Mouse (Mus musculus) stomach, embryonic 16.5 days (tissue): ENCODE measurements around the gene Gsdma3. TPM values are rescaled to one million over a fixed set of nuclear protein-coding genes. Genes with fewer than 3 reads are reported as not detected.

Experiments used
- ATAC-seq: fragments of 200-750 bp; cut with Nextera tagmentation; 2 replicates; pipeline ENCODE4 v1.8.0; 2017; ENCODE audit warnings: moderate number of reproducible peaks, moderate TSS enrichment; ENCODE audit not compliant: insufficient read depth, low FRiP score
- H3K27ac ChIP-seq: fragments of 300-500 bp; sonication (generic); 2 replicates; pipeline ENCODE4 v1.5.1; 2014; ENCODE audit warnings: low read length
- H3K27me3 ChIP-seq: fragments of 300-500 bp; sonication (generic); 2 replicates; pipeline ENCODE4 v1.6.1; 2014; ENCODE audit warnings: low read length, control low read depth, mixed read lengths; ENCODE audit not compliant: control insufficient read depth, insufficient read depth
- H3K36me3 ChIP-seq: fragments of 300-500 bp; sonication (generic); 2 replicates; pipeline ENCODE4 v1.6.1; 2014; ENCODE audit warnings: low read length; ENCODE audit not compliant: control insufficient read depth, insufficient read depth
- H3K4me1 ChIP-seq: fragments of 300-500 bp; sonication (generic); 2 replicates; pipeline ENCODE4 v1.6.1; 2014; ENCODE audit warnings: low read length, control low read depth, mixed read lengths; ENCODE audit not compliant: control insufficient read depth, insufficient read depth
- H3K4me2 ChIP-seq: fragments of 300-500 bp; sonication (generic); 2 replicates; pipeline ENCODE4 v1.6.1; 2014; ENCODE audit warnings: low read depth, low read length, mixed read lengths
- H3K4me3 ChIP-seq: fragments of 300-500 bp; sonication (generic); replicated peaks from 2 replicates; pipeline ENCODE4 v1.5.1; 2014; ENCODE audit warnings: mild to moderate bottlenecking, low read length
- H3K9ac ChIP-seq: fragments of 300-500 bp; sonication (generic); 2 replicates; pipeline ENCODE4 v1.6.1; 2014; ENCODE audit warnings: low read length
- H3K9me3 ChIP-seq: fragments of 300-500 bp; sonication (generic); replicated peaks from 2 replicates; pipeline ENCODE4 v1.6.1; 2016; ENCODE audit warnings: low read length, control low read depth; ENCODE audit not compliant: control insufficient read depth
- WGBS: fragments of 180-500 bp; shearing (Covaris S2); extraction: QIAGEN DNeasy Blood & Tissue Kit; methylation state at CpG from one replicate; pipeline ENCODE4 v1.1.7; 2014; 5-methylcytosine and 5-hydroxymethylcytosine counted together
- polyA plus RNA-seq: library from polyadenylated mRNA; unstranded; fragments of >200 nt; fragmentation: Nextera tagmentation; extraction: Ambion mirVana; gene quantifications from 2 replicates; pipeline ENCODE4 v1.2.1, GENCODE M21; 2015

Gene Gsdma3
- polyA plus RNA-seq, 1 experiment from 2014 or later = not detected

DNA sequence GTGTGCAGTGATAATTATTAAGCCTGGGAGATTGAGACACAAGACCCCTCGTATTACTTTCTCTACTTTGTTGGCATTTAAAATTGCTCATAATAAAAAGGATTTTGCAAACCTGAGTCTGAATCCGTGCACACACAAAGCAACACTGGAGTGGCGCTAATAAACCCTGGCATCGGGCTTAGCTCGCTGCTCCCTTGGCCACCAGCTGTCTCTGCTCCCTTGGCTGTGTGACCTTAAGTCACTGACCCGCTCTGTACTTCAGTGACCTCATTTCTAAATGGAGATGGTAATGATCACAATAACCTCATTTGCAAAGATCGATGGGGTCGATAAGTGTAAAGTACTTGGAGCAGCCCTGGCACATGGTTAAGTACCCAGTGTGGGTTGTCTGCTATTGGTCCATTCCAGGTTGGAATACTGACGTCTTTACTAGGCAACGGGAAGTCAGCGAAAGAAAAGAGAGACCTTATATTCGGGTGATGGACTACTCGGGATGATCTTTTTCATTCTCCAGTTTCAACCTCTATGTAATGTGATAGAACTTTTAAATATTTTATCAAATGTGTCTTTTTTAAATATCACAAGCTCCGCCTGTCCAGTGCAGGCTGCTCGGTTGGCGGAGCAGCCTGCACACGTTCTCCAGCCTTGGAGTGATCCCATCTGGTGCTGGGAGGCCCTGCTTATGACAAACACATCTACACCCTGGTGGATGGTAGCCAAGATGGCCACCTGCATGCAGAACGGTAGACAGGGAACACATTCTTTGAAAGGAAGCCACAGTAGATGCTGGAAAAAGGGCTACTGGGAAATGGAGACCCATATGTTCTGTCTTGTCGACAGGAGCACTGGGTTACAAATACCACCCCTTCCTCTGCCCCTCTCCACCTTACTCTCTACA lies 35.4 kb upstream of the Gsdma3 start:
- H3K9me3 ChIP-seq = no peaks in the 10 kb centered on the region
- H3K27ac ChIP-seq = no peak overlapping the region
- no peak for ATAC-seq
- no peak overlapping the region for H3K9ac ChIP-seq
- H3K4me3 ChIP-seq = no peak overlapping the region
- H3K4me1 ChIP-seq = peaks cover 20% of the 10 kb centered on the region
- no peaks in the 10 kb centered on the region for H3K36me3 ChIP-seq
- no peak overlapping the region for H3K4me2 ChIP-seq
- WGBS = 56% methylated on average over 19 of the region's 19 CpGs
- H3K27me3 ChIP-seq = no peaks in the 10 kb centered on the region

DNA sequence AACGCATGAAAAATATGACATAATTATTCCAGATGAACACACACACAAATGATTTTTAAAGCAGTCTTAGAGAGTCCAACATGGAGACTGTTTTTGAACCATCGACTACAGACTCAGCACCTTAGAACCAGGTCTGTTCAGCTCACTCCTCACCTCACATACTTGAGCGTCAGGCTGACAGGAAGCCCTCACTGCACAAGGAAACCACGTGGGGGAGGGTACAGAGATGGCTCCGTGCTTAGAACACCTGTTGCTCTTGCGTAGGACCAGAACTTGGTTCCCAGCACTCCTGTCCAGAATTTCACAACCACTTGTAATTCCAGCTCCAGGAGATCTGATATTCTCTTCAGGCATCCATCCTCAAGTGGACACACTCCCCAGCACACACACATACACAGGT lies 31.1 kb upstream of the Gsdma3 start:
- Histone ChIP-seq H3K4me2 (no peak overlapping the region), H3K27ac (no peak overlapping the region), H3K27me3 (peaks cover 7% of the 10 kb centered on the region; the same call in 1 of the 2 replicates), H3K9ac (no peak overlapping the region), H3K9me3 (no peaks in the 10 kb centered on the region), H3K4me1 (0 out of 2 replicates have a peak, but pooled peaks cover 2% of the 10 kb centered on the region), H3K36me3 (no peaks in the 10 kb centered on the region), H3K4me3 (no peak overlapping the region)
- ATAC-seq = no peak
- WGBS = 66% methylated on average over 6 of the region's 6 CpGs

DNA sequence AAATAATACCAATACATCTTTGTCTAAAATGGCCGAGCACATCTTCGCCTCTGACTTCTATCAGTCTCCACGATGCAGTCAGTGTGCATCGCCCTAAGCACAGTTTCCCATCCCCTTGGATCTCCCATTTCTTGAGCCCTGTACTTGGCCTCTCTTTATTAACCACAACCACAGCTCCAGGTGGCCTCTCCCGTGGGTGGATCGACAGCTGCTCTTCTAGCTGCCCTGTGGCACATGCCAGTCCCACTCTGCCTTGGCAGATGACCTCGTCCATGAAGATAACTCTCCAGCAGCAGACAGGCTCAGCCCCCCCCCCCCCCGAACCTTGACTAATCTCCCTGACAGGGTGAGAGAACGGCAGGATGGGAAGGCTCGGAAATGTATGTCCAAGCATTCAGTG lies 30.7 kb upstream of the Gsdma3 start:
- H3K27me3 ChIP-seq = peaks cover 8% of the 10 kb centered on the region; the same call in 1 of the 2 replicates
- no peak overlapping the region for H3K4me2 ChIP-seq
- no peak overlapping the region for H3K27ac ChIP-seq
- no peak overlapping the region for H3K4me3 ChIP-seq
- ATAC-seq = no peak
- H3K36me3 ChIP-seq = no peaks in the 10 kb centered on the region
- no peak overlapping the region for H3K9ac ChIP-seq
- 71% methylated on average over 10 of the region's 10 CpGs for WGBS
- 0 out of 2 replicates have a peak, but pooled peaks cover 2% of the 10 kb centered on the region for H3K4me1 ChIP-seq
- H3K9me3 ChIP-seq = no peaks in the 10 kb centered on the region

DNA sequence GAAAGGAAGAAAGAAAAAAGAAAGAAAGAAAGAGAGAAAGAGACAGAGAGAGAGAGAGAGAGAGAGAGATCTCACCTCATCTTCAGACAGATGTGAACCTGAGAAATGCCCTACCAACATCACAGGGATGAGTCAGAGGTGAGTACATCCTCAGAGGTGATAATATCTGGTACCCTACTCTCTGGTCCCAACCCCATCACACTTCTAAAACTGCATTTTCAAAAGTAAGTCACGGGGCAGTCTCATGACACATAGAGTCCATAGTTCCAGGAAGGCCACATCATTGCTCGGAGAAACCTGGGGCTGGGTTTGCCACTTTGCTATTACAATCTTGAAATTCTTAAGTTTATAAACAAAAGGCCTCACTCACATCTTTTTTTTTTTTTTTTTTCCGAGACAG lies 30.2 kb upstream of the Gsdma3 start:
- H3K4me3 ChIP-seq = no peak overlapping the region
- H3K4me2 ChIP-seq = no peak overlapping the region
- 0 out of 2 replicates have a peak, but pooled peaks cover 2% of the 10 kb centered on the region for H3K4me1 ChIP-seq
- no peaks in the 10 kb centered on the region for H3K9me3 ChIP-seq
- peaks cover 8% of the 10 kb centered on the region; the same call in 1 of the 2 replicates for H3K27me3 ChIP-seq
- no peak overlapping the region for H3K9ac ChIP-seq
- WGBS = 72% methylated on average over 3 of the region's 3 CpGs
- no peaks in the 10 kb centered on the region for H3K36me3 ChIP-seq
- no peak overlapping the region for H3K27ac ChIP-seq
- ATAC-seq = no peak

DNA sequence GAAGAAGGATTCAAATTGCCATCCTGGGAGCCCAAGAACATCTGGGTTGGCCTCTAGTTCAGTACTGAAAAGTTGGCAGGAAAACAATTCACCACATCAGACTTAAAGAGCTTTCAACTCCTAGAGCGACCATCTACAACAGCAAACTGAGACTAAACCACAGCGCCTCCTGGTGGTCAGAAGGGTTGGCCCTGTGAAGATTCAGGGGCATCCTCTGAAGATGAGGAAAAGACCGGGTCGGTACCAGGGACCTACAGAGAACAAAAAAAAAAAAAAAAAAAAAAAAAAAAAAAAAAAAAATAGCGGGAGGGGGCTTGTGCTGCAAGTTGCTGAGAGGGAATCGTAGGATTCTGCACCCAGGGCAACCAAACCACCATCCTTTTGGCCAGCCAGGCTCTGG lies 28.8 kb upstream of the Gsdma3 start:
- Histone ChIP-seq H3K9me3 (no peaks in the 10 kb centered on the region), H3K9ac (no peak overlapping the region), H3K4me2 (no peak overlapping the region), H3K36me3 (no peaks in the 10 kb centered on the region), H3K4me3 (no peak overlapping the region), H3K27ac (no peak overlapping the region), H3K27me3 (peaks cover 8% of the 10 kb centered on the region; the same call in 1 of the 2 replicates), H3K4me1 (peaks cover 2% of the 10 kb centered on the region; the same call in 1 of the 2 replicates)
- no peak for ATAC-seq
- WGBS = 40% methylated on average over 6 of the region's 6 CpGs

DNA sequence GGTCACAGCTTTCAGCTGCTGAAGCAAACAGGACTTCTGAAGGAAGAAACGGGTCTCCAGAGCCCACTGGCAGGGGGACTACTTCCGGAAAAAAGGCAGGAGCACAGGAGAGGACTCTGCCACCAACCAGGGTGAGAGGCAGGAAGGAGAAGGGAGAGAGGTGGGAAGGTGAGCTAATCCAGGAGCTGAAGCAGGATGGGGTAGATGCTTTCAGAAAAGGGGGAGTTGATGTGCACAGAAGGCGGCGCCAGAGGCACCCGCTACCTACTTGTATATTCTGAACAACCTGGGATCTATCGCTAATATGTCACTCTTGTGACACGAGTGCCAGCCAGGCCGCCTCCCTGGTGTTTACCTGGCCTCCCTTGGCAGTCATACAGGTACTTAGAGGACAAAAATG lies 28.2 kb upstream of the Gsdma3 start, which contains the start of gene Lrrc3c:
Lrrc3c (plus strand) TSS at position 301 of the 400 bp plus-strand sequence.
- H3K27me3 ChIP-seq = peaks cover 8% of the 10 kb centered on the region; the same call in 1 of the 2 replicates
- no peak within 1 kb of the TSS for H3K4me2 ChIP-seq
- H3K4me1 ChIP-seq = peaks cover 3% of the 10 kb centered on the region; the same call in 1 of the 2 replicates
- H3K36me3 ChIP-seq = no peaks in the 10 kb centered on the region
- H3K9ac ChIP-seq = no peak within 1 kb of the TSS
- no peak within 1 kb of the TSS for H3K27ac ChIP-seq
- 69% methylated on average over 8 of the region's 8 CpGs for WGBS
- no peak within 1 kb of the TSS for H3K4me3 ChIP-seq
- no peak for ATAC-seq
- no peaks in the 10 kb centered on the region for H3K9me3 ChIP-seq

DNA sequence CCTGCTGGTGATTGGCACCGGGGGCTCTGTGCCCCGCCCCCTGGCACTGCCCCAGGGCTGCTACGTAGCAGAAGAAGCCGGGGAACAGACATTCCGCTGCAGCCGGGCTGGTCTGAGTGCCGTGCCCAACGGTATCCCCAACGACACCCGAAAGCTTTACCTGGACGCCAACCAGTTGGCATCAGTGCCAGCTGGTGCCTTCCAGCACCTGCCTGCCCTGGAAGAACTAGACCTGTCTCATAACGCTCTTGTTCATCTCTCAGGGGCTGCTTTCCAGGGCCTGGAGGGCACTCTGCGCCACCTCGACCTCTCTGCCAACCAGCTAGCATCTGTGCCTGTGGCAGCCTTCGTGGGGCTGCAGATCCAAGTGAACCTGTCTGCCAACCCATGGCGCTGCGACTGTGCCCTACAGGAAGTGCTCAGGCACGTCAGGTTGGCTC lies 27.3 kb upstream of the Gsdma3 start:
- Histone ChIP-seq H3K4me2 (no peak overlapping the region), H3K27ac (no peak overlapping the region), H3K9ac (no peak overlapping the region), H3K9me3 (no peaks in the 10 kb centered on the region), H3K4me1 (peaks cover 3% of the 10 kb centered on the region; the same call in 1 of the 2 replicates), H3K27me3 (peaks cover 8% of the 10 kb centered on the region; the same call in 1 of the 2 replicates), H3K4me3 (no peak overlapping the region), H3K36me3 (no peaks in the 10 kb centered on the region)
- no peak for ATAC-seq
- WGBS = 54% methylated on average over 18 of the region's 18 CpGs

DNA sequence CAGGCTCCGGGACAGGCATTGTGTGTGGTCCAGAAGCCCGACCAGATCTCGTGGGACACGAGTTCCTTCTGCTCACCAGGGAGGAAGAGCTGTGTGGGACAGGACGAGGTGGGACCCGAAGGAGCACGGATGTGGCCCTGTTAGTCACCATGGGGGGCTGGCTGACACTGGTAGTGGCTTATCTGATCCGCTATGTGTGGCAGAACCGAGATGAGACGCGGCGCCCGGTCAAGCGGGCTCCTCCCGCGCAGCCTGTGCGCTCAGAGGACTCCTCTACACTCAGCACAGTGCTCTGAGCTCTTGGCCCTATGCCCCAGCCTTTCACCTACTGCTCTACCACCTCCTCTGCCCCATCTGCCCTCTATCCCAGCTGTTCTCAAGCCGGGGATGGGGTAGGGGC lies 26.9 kb upstream of the Gsdma3 start:
- Histone ChIP-seq H3K4me2 (no peak overlapping the region), H3K9ac (no peak overlapping the region), H3K27ac (no peak overlapping the region), H3K4me3 (no peak overlapping the region), H3K36me3 (no peaks in the 10 kb centered on the region), H3K27me3 (peaks cover 8% of the 10 kb centered on the region; the same call in 1 of the 2 replicates), H3K9me3 (no peaks in the 10 kb centered on the region), H3K4me1 (peaks cover 3% of the 10 kb centered on the region; the same call in 1 of the 2 replicates)
- no peak for ATAC-seq
- 30% methylated on average over 18 of the region's 18 CpGs for WGBS

DNA sequence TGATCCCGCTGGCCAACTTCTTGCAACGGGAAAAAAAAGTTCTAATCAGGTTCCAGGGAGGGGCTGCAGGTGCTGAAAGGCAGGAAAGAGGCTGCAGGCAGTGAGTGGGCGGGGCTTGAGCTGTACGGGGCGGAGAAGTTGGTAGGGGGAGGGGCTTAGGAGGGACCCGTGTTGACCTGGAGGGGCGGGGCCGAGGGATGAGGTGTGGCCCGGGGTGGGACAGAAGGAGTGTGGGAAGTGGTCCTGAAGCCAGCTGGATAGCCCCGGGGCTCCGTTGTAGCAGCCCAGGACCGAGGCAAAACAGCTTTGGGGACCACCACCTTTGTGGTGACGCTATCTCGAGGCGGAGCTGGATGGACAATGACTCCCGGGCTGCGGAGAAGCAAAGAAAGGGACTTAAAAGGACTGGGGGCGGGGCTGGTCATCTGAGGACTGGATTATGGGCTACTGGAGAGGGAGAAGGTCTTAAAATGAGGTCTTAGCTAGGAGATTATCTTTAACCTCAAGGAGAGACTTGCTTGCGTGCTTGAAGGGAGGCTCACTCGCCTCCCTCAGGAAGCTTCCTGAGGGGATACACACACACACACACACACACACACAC lies 24.0 kb upstream of the Gsdma3 start:
- Histone ChIP-seq H3K27me3 (peaks cover 8% of the 10 kb centered on the region; the same call in 1 of the 2 replicates), H3K9ac (peak overlapping the region; percentile 43; the same call in 1 of the 2 replicates), H3K36me3 (no peaks in the 10 kb centered on the region), H3K4me3 (peak overlapping the region; percentile 41), H3K4me2 (peak overlapping the region; percentile 61), H3K9me3 (no peaks in the 10 kb centered on the region), H3K4me1 (peaks cover 3% of the 10 kb centered on the region; the same call in 1 of the 2 replicates), H3K27ac (no peak overlapping the region)
- 1% methylated on average over 20 of the region's 20 CpGs for WGBS
- ATAC-seq = peak; percentile 61; the same call in 1 of the 2 replicates
